Mouse (Mus musculus): ENCODE results near the gene Thoc6.

- no peak for TF ChIP-seq POLR2A (IDR thresholded peaks at IDR 0.05; ENCODE audit: borderline replicate concordance, low read depth, low read length)
- no peak for TF ChIP-seq CTCF (IDR thresholded peaks at IDR 0.05; ENCODE audit: low read depth, low read length)
Observed at GRCm38 (mm10) chr17:23682530-23682929, 8.8 kb upstream of the Thoc6 start.
